In the genomic region with DNA sequence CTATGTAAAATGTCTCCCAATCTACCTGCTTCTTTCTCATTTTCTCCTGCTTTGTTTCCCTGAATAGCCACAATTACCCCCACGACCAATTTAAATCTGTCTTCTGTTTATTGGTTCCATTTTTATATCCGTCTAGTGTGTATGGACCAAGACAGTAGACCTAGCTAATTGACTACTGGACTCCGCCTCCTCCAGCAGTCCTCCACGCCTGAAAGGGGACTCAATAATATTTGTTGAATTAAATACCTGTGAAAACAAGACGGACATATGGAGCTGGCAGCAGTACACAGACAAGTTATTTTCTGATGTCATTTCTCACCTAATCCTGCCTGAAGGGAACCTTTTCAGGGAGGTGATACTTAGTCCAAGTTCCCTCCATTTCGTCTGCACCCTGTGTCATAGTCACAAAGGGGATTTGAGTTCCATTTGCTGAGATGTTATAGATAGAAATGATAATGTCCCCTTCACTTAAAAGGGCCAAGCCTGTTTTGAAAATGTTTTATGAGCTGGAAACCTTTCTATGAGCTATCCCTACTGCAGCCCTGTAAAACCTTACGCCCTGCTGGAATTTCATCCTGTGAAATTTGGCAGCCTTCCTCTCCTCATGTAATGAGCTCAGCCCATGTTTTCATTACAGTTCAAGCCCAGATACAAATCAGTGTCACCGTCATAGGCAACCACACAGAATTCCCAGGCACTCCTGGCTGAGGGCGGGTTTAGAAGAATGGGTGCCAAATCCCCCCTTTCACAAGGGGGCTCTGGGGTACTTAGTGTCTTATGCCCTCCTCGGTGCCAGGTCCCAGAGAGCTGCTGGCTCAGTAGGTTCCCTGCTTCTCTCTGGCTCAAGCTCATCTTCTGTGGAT, we compare ENCODE assay signal across 10 mouse cellular contexts.
DNase-seq lines count a peak whose midpoint lies in the region; ATAC-seq and TF ChIP-seq lines count a peak whose summit lies in the region.
"Had no signal": no experiment of that assay in that cellular context is flagged by ENCODE, and none has a peak within 500 bp of the region (broad histone marks: within the 10 kb centered on the region; RNA-seq: fewer than 3 reads in every experiment).

No protein-coding gene starts in this region.

- H3K36me3 ChIP-seq in kidney, adult 2 months (ENCODE audit: control insufficient read depth, insufficient read depth, low read length): no peaks in the 10 kb centered on the region
- H3K36me3 ChIP-seq in forebrain, embryonic 14.5 days (ENCODE audit: control insufficient read depth, insufficient read depth, low read length): no peaks in the 10 kb centered on the region
- no peaks in the 10 kb centered on the region for H3K36me3 ChIP-seq in hindbrain, embryonic 16.5 days (ENCODE audit: control insufficient read depth, insufficient read depth, low read length)
- H3K36me3 ChIP-seq: liver, embryonic 13.5 days; neural tube, embryonic 12.5 days had no signal

- H3K27ac ChIP-seq in kidney, adult 2 months (ENCODE audit: insufficient read depth, low read depth, low read length): no peak overlapping the region
- peak overlapping the region; percentile 35 for H3K27ac ChIP-seq in forebrain, embryonic 14.5 days (ENCODE audit: low read depth, low read length)
- no peak overlapping the region for H3K27ac ChIP-seq in hindbrain, embryonic 16.5 days (ENCODE audit: low read depth, low read length)
- H3K27ac ChIP-seq: liver, embryonic 13.5 days; neural tube, embryonic 12.5 days had no signal

- no peak overlapping the region for H3K9ac ChIP-seq in forebrain, embryonic 14.5 days (ENCODE audit: low read length)
- H3K9ac ChIP-seq in hindbrain, embryonic 16.5 days (ENCODE audit: low read depth, low read length): no peak overlapping the region
- H3K9ac ChIP-seq: liver, embryonic 13.5 days; neural tube, embryonic 12.5 days had no signal

- H3K4me2 ChIP-seq in forebrain, embryonic 14.5 days (ENCODE audit: low read length): no peak overlapping the region
- peak overlapping the region; percentile 5; the same call in 1 of the 2 replicates for H3K4me2 ChIP-seq in hindbrain, embryonic 16.5 days (ENCODE audit: low read length)
- H3K4me2 ChIP-seq: liver, embryonic 13.5 days; neural tube, embryonic 12.5 days had no signal

- H3K4me1 ChIP-seq in kidney, adult 2 months (ENCODE audit: control insufficient read depth, insufficient read depth, low read length): no peaks in the 10 kb centered on the region
- peaks cover 4% of the 10 kb centered on the region for H3K4me1 ChIP-seq in forebrain, embryonic 14.5 days (ENCODE audit: control insufficient read depth, insufficient read depth, low read length)
- H3K4me1 ChIP-seq in hindbrain, embryonic 16.5 days (ENCODE audit: control insufficient read depth, insufficient read depth, low read depth, low read length): peaks cover 7% of the 10 kb centered on the region; the same call in 1 of the 2 replicates
- H3K4me1 ChIP-seq: liver, embryonic 13.5 days had no signal

- ATAC-seq in forebrain, embryonic 14.5 days: peak; percentile 90
- ATAC-seq in hindbrain, embryonic 16.5 days: peak; percentile 70

- 49% methylated on average over 10 of the region's 10 CpGs for WGBS in kidney, adult 2 months
- WGBS in forebrain, embryonic 14.5 days: 19% methylated on average over 10 of the region's 10 CpGs
- WGBS in hindbrain, embryonic 16.5 days: 50% methylated on average over 10 of the region's 10 CpGs

- no peaks in the 10 kb centered on the region for H3K9me3 ChIP-seq in forebrain, embryonic 14.5 days (replicated peaks; ENCODE audit: control insufficient read depth, low read length)
- H3K9me3 ChIP-seq in hindbrain, embryonic 16.5 days (ENCODE audit: control insufficient read depth, low read length): no peaks in the 10 kb centered on the region
- H3K9me3 ChIP-seq: liver, embryonic 13.5 days; neural tube, embryonic 12.5 days had no signal

- peak; percentile 28 for DNase-seq in kidney, adult 2 months
- no peak for DNase-seq in kidney, adult 11 months
- DNase-seq in MN1 (ENCODE audit: low spot score): peak; percentile 13
- DNase-seq in forebrain, embryonic 14.5 days (ENCODE audit: low spot score): peak; percentile 93
- no peak for DNase-seq in embryo, embryonic 10 days (ENCODE audit: low spot score)
- no peak for DNase-seq in adrenal gland, adult (ENCODE audit: inconsistent age in 2 of 2, low spot score in 1 of 2)
- no peak for DNase-seq in c-Kit-positive CD71-positive TER-119-positive erythroid progenitor cells, embryonic 14.5 days (ENCODE audit: low spot score)
- DNase-seq: liver, embryonic 13.5 days had no signal

- TF ChIP-seq POLR2A in kidney, adult 2 months (IDR thresholded peaks at IDR 0.05; ENCODE audit: low read depth, low read length): no peak

- no peaks in the 10 kb centered on the region; the same call in 1 of the 2 replicates for H3K27me3 ChIP-seq in kidney, adult 2 months (replicated peaks; ENCODE audit: control insufficient read depth, insufficient read depth, low read length)
- H3K27me3 ChIP-seq in forebrain, embryonic 14.5 days (replicated peaks; ENCODE audit: control insufficient read depth, insufficient read depth, low read length): no peaks in the 10 kb centered on the region
- no peaks in the 10 kb centered on the region for H3K27me3 ChIP-seq in hindbrain, embryonic 16.5 days (replicated peaks; ENCODE audit: control insufficient read depth, insufficient read depth, low read length)
- H3K27me3 ChIP-seq: liver, embryonic 13.5 days; neural tube, embryonic 12.5 days had no signal

- H3K4me3 ChIP-seq in kidney, adult 2 months (ENCODE audit: insufficient read depth, low read depth, low read length): no peak overlapping the region
- H3K4me3 ChIP-seq in forebrain, embryonic 14.5 days (ENCODE audit: low read depth, low read length): no peak overlapping the region
- H3K4me3 ChIP-seq in hindbrain, embryonic 16.5 days (ENCODE audit: low read length): no peak overlapping the region
- H3K4me3 ChIP-seq: liver, embryonic 13.5 days; neural tube, embryonic 12.5 days had no signal

- no peak for TF ChIP-seq CTCF in kidney, adult 2 months (conservative IDR thresholded peaks at IDR 0.05; ENCODE audit: insufficient read depth, insufficient read length, low read depth, low read length)

Comparison
In these comparisons a context has a peak if more than half of its experiments do, and no peak if none do; other contexts are left out.
1. DNase-seq: peak in kidney, adult 2 months (single experiment), MN1 (single experiment) and forebrain, embryonic 14.5 days (single experiment); none in kidney, adult 11 months (single experiment), embryo, embryonic 10 days (single experiment), adrenal gland, adult (0 of 2) and c-Kit-positive CD71-positive TER-119-positive erythroid progenitor cells, embryonic 14.5 days (single experiment).